Mouse (Mus musculus) lung, adult 2 months (tissue): ENCODE results near the gene Map4k5.

ENCODE experiments used
- CTCF ChIP-seq: fragments of 200-500 bp; IDR thresholded peaks from 2 replicates; pipeline ENCODE4 v1.5.1; 2011; ENCODE audit warnings: mild to moderate bottlenecking, low read length, control low read depth; ENCODE audit not compliant: insufficient read depth
- POLR2A ChIP-seq: fragments of 200-500 bp; IDR thresholded peaks from 2 replicates; pipeline ENCODE4 v1.6.1; 2011; ENCODE audit warnings: low read depth, mild to moderate bottlenecking, control low read depth, low read length, borderline replicate concordance; ENCODE audit errors: extremely low read depth

- TF ChIP-seq CTCF = no peak
- no peak for TF ChIP-seq POLR2A
Measured at GRCm38 (mm10) chr12:69898119-69898518, 5.1 kb upstream of the Map4k5 start.
